Mouse (Mus musculus) splenic B cell, adult 2 months (primary cell): ENCODE measurements around the gene Fpgs.
A peak's percentile ranks its signal among the peaks of the same experiment; 100 is the strongest.

Source experiments
- DNase-seq: peaks from one replicate; pipeline ENCODE4 v3.0.0-alpha.2; 2011; ENCODE audit warnings: low read depth, low spot score
- H3K27me3 ChIP-seq: 2 replicates; pipeline ENCODE4 v1.6.1; 2012; ENCODE audit warnings: mild to moderate bottlenecking, low read length, moderate library complexity, mixed read lengths; ENCODE audit not compliant: control insufficient read depth, poor library complexity, insufficient read depth, severe bottlenecking
- H3K36me3 ChIP-seq: 2 replicates; pipeline ENCODE4 v1.6.1; 2012; ENCODE audit warnings: mild to moderate bottlenecking, low read length, moderate library complexity, mixed read lengths; ENCODE audit not compliant: control insufficient read depth, poor library complexity, insufficient read depth, severe bottlenecking

The Fpgs gene

DNA sequence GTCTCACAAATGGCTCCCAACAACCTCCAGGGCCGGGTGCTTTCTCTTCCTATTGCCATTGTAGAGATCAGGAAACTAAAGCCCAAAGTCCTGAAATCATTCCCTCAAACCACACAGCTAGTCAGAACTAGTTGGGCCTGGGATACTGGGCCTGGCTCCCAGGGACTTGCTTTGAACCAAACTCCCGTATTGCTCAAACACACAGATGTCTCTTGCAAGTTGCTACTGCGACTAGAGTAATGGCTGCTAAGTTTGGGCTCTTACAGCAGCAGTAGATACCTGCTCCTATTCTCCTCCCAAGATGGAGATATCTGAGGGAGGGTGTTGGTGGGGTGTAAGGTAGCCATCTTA lies 48.6 kb downstream of the Fpgs start:
- Histone ChIP-seq H3K36me3 (no peaks in the 10 kb centered on the region), H3K27me3 (no peaks in the 10 kb centered on the region)
- no peak for DNase-seq

DNA sequence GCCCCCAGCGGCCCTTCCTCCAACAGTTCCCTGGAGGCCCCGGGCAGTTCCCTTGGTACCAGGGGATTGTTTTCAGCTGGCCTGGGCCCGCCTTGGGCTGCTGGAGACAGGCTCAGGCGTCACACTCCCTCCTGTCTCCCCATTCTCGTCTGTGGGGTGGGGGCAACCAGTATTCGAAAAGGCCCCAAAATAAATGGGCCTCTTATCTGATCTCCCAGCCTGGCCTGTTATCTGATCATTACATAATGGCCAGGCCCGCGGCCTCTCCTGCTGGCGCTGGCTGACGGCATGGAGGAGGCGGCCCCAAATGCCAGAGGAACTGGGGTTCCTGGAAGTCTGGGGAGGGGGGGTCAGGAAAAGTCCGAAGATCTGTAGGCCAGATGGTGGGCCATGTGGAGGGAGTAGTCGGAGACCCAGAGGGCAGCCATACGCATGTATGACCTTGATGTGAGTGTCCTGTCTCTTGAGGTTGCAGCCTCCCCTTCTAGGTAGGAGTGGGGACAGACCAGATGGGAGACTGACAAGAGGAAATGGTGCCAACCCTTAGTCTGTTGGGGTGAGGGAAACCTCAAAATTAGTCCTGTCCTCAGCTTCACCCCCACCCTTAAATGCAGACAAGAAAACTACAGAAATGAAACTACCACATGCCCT lies 49.1 kb downstream of the Fpgs start:
- H3K36me3 ChIP-seq: no peaks in the 10 kb centered on the region

DNA sequence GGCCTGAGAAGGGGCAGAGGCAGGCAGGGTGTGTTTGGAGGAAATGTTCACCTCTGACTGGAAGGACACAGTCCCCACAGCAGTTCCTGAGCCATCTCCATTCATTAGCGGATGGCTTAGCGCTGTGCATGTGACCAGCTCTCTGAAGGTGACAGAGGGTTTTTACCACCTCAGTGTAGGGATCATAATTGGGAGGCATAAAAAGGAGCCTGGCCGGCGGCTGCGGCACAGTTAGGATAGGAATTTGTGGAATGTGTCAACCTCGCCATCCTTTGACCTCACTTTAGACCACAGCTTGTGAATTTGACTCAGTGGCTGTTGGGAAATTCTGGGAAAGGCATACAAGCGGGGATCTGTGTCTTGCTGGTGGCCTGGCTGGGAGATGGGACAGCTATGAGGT lies 50.2 kb downstream of the Fpgs start:
- no peak for DNase-seq
- H3K27me3 ChIP-seq: no peaks in the 10 kb centered on the region
- no peaks in the 10 kb centered on the region for H3K36me3 ChIP-seq

More for the DNA sequence above, 49.1 kb downstream of the Fpgs start:
- peak; percentile 19 for DNase-seq
- H3K27me3 ChIP-seq: no peaks in the 10 kb centered on the region

- no peak for DNase-seq
- no peaks in the 10 kb centered on the region for H3K27me3 ChIP-seq
- no peaks in the 10 kb centered on the region for H3K36me3 ChIP-seq
Measured at GRCm38 (mm10) chr2:32647366-32647765, 56.6 kb downstream of the Fpgs start.

DNA sequence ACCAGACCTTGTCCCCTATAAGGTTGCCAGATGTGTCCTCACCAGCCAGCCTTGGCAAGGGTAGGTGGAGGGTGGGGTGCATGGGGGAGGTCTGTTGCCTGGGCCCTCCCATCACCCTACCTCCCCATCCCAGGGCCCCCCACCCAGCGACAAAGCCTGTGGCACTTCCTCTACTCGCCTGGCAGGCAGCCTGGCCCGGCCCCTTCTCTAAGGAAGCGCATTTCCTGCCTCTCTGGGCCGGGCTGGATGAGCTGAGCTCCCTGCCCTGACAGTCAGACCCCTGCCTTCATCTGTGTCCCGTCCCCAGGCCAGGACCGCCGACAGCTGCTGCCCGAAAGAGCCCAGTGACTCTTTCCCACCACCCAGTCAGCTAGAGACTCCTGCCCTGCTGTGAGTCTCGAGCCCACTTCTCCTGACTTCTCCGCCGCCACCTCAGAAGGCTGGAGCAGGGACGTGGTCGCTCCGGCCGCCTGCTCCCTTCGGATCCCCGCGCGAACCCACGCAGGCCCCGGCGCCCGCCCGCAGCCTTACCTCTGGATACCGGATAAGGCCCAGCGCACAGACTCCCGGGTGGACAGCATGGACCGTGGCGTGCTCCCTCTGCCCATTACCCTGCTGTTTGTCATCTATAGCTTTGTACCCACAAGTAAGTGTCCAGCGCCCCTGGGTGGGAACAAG lies 57.4 kb downstream of the Fpgs start, which contains the start of gene Eng:
TSS of gene Eng (plus strand) at position 217 of the 678 bp plus-strand sequence.
- DNase-seq: no peak
- H3K36me3 ChIP-seq: no peaks in the 10 kb centered on the region

DNA sequence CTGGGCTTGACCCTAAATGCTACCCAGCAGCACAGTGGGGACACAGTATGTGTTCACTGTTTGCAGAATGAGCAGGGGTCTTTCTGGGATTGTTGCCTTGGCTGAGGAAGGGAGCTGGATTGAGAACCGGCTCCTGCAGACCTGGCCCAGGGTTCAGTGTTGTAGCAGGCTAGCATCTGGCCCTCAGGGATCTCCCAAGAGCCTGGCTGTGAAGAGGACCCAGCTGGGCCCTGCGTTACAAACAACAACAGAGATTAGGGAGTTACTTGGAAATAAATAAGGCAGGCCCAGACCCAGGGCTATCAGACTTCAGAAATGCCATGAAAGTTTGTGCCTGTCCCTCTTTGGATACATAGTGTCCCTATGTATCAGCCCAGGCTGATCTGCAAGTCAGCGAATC lies 58.3 kb downstream of the Fpgs start:
- Histone ChIP-seq H3K36me3 (no peaks in the 10 kb centered on the region), H3K27me3 (no peaks in the 10 kb centered on the region)
- no peak for DNase-seq

More for the DNA sequence above, 57.4 kb downstream of the Fpgs start, which contains the start of gene Eng:
- no peaks in the 10 kb centered on the region for H3K27me3 ChIP-seq

DNA sequence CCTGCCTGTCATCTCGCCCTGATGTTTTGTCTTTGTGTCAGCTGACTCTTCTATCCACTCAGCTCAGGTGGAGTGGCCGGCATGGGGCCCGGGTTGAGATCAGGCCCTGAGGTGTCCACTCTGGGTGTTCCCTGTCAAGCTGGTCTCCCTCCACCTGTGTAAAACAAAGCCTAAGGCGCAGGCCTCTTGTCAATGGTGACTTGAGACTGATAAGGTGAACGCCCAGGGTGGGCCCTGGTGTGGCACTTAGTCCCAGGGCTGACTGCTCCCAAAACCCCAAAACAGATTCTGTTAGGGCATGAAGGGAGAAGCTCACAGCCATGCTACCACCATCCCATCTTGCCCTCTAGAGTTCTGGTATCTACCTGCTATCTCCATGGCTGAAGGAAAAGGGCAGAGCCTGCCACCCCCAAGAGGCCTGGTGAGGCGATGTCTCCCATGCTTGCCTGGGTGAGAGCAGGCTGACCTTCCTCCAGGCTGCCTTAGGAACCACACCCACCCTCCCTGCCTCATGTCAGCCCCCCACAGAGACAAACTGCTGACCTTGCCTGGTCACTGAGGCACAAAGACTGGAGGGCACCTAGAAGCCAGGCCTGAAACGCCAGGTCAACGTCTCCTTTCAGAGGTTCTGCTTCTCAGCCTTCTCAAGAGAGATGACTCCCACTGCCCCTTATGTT lies 59.0 kb downstream of the Fpgs start:
- Histone ChIP-seq H3K27me3 (no peaks in the 10 kb centered on the region), H3K36me3 (no peaks in the 10 kb centered on the region)
- DNase-seq: no peak

DNA sequence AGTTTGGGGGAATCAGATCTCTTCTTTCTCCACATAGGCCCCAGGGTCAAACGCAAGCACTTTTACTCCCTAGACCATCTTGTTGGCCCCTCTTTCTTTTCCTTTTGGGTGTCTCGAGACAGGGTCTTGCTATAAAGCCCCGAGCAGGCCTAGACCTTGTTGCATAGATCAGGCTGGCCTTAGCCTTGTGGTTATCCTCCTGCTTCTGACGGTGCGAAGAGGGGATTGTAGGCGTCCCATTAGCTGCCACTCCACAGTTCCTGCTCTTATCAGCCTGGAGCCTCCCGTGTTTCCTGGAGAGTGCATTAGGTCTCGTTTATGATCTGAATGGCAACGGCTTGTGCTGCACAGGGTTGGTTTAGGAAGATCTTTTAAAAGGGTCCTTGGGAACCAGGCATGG lies 59.9 kb downstream of the Fpgs start:
- H3K36me3 ChIP-seq: no peaks in the 10 kb centered on the region
- H3K27me3 ChIP-seq: no peaks in the 10 kb centered on the region
- no peak for DNase-seq

- no peak for DNase-seq
- no peaks in the 10 kb centered on the region for H3K27me3 ChIP-seq
- H3K36me3 ChIP-seq: no peaks in the 10 kb centered on the region
Measured at GRCm38 (mm10) chr2:32642813-32643212, 61.1 kb downstream of the Fpgs start.

DNA sequence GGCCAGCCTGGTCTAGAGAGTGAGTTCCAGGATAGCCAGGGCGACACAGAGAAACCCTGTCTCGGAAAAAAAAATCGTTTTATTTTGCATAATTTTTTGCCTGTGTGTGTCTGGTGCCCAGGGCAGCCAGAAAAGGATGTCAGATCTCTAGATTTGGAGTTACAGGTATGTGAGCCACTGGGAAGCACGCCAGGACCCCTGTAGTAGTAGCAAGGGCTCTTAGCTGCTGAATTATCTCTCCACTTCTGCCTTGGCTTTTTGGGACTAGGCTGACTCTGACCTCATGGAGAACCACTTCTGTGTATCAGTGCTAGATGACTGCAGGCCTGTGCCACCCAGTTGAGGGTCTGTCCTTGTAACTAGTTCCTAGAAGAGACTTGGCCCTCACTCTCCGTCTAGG lies 62.1 kb downstream of the Fpgs start:
- H3K36me3 ChIP-seq: no peaks in the 10 kb centered on the region
- no peak for DNase-seq
- H3K27me3 ChIP-seq: no peaks in the 10 kb centered on the region

DNA sequence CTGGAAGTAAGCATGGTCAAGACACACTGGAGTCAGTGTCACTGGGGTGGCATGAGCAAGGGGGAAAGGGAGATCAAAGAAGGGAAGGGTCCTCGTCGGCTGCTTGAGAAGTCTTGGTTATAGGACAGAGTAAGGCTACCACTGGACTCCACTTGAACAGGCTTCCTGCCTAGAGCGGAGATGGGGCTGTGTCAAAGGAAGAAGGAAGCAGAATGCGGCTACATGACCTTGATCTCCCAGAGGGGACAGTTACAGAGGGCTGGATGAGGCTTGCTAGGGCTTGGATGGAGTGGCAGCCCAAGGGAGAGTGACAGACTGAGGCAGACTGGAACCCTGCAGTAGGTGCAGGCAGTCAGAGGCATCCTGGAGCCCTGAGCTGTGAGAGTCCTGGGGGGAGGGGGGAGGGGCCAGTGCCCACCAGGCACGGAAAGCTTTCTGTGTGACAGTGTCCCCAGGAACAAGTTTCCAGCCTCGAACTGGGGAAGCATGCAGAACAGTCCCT lies 63.3 kb downstream of the Fpgs start:
- no peaks in the 10 kb centered on the region for H3K36me3 ChIP-seq
- H3K27me3 ChIP-seq: no peaks in the 10 kb centered on the region
- no peak for DNase-seq

DNA sequence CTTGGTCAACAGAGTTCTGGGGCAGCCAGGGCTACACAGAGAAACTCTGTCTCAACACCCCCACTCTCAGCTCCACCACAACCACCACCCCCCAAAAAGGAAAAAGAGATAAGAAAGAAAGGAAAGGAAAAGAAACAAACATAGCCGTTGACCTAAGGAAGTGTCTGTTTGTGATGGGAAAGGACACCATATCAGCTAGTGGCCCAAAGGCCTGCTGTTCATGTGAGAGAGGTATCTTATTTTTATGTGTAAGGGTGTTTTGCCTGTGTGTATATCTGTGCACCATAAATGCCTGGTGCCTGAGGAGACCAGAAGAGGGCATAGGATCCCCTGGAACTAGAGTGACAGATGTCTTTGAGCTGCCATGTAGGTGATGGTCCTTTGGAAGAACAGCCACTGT lies 64.3 kb downstream of the Fpgs start:
- DNase-seq: no peak
- Histone ChIP-seq H3K36me3 (no peaks in the 10 kb centered on the region), H3K27me3 (no peaks in the 10 kb centered on the region)

- no peaks in the 10 kb centered on the region for H3K27me3 ChIP-seq
- peak; percentile 69 for DNase-seq
- no peaks in the 10 kb centered on the region for H3K36me3 ChIP-seq
Measured at GRCm38 (mm10) chr2:32637778-32638281, 66.1 kb downstream of the Fpgs start.

DNA sequence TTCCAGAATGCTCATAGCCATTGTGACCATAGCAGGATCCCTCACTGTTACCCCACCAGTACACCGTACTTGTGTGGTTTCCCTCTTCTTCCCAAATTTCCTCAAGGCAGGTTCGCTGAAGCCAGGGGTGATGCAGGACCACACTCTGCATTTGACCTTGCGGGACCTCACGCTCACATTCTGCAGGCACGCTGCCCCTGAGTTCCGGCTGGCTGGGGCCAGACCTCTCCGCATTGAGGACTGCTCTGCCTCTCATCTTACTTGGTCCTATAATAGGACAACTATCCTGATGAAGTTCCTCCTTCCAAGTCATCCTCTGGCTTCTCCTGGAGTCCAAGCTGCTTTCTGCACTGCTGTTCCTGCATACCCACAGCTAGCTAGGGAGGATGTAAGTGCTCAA lies 67.3 kb downstream of the Fpgs start:
- DNase-seq: no peak
- Histone ChIP-seq H3K36me3 (no peaks in the 10 kb centered on the region), H3K27me3 (no peaks in the 10 kb centered on the region)
